Mouse (Mus musculus): ENCODE results near the gene Supt16.

GRCm38 (mm10) chr14:52189519-52189918 lies 7.7 kb downstream of the Supt16 start:
- TF ChIP-seq CTCF (IDR thresholded peaks at IDR 0.05; ENCODE audit: borderline replicate concordance, extremely low read depth, insufficient read depth, insufficient read length): no peak
- no peak for TF ChIP-seq POLR2A (IDR thresholded peaks at IDR 0.05; ENCODE audit: borderline replicate concordance, extremely low read depth, insufficient read depth, insufficient read length, poor library complexity, severe bottlenecking)

Data from brain, embryonic 14.5 days (tissue).